Mouse (Mus musculus): ENCODE measurements at regions not wholly inside any gene's neighbourhood (a gene's known extent, or its start where the extent isn't known, plus 50 kb on each side); places are given as distances from the start of the nearest gene placed in this dataset.

DNA sequence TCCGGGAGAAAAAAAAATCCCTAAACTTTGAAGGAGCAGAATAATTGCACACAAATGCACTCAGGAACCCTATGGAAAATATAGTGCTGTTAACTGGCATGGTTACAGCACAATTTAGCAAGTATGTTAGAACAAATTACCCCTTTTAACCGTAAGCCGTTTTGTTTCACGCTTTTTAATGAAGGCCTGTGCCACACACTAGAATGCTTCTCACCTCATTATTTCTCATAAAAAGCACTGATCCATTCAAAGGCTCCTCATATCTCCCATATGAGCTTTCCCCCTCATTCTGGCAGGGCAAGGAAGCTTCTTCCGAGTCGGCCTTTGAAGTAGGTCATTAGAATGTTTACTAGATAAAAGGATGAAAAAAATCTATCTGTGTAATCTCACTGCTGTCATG is 182.4 kb downstream of the Fbxo8 start:
- no peak for TF ChIP-seq POLR2A (IDR thresholded peaks at IDR 0.05; ENCODE audit: control insufficient read depth, low read depth, low read length)
- TF ChIP-seq CTCF (IDR thresholded peaks at IDR 0.05; ENCODE audit: control insufficient read depth, insufficient read depth, insufficient replicate concordance, low read depth, low read length), result no peak
